Mouse (Mus musculus) CH12.LX (cell line): Measurements from ENCODE around the gene Ccdc47. TPM values are rescaled to one million over a fixed set of nuclear protein-coding genes. Genes with fewer than 3 reads are reported as not detected.

Experiments used
- DNase-seq: peaks from one replicate; pipeline ENCODE4 v3.0.0-alpha.2; 2013; ENCODE audit errors: extremely low read depth
- H3K27ac ChIP-seq: 2 replicates; pipeline ENCODE4 v1.5.1; 2012; ENCODE audit warnings: low read depth, mild to moderate bottlenecking, control low read depth, moderate library complexity; ENCODE audit not compliant: insufficient read depth
- H3K27me3 ChIP-seq: replicated peaks from 2 replicates; pipeline ENCODE3; 2012; ENCODE audit warnings: inconsistent platforms
- H3K36me3 ChIP-seq, 2 experiments: replicated peaks in 1 of 2; 2 replicates each; pipeline versions ENCODE3 to v1.6.1; 2012; ENCODE audit warnings: inconsistent platforms in 1 of 2, low read length in 1 of 2, mild to moderate bottlenecking in 1 of 2, mixed read lengths in 1 of 2, moderate library complexity in 1 of 2; ENCODE audit not compliant: control insufficient read depth in 1 of 2, insufficient read depth in 1 of 2
- H3K4me1 ChIP-seq, 2 experiments: 2 replicates each; pipeline ENCODE4 v1.6.1; 2012; ENCODE audit warnings: inconsistent platforms in 1 of 2, moderate library complexity in 1 of 2; ENCODE audit not compliant: insufficient read depth in 2 of 2, control insufficient read depth in 1 of 2
- H3K4me2 ChIP-seq: 2 replicates; pipeline ENCODE4 v1.6.1; 2012; ENCODE audit warnings: low read depth, mild to moderate bottlenecking, control low read depth; ENCODE audit not compliant: poor library complexity, insufficient read depth, severe bottlenecking
- H3K4me3 ChIP-seq, 3 experiments: fragments of 150-350 bp in 1 of 3; sonication (generic) in 1 of 3; replicated peaks in 1 of 3; 2 replicates each; pipeline versions ENCODE3 to v1.5.1; 2011 to 2012; ENCODE audit warnings: low read depth in 2 of 3, low read length in 2 of 3, mild to moderate bottlenecking in 2 of 3, moderate library complexity in 2 of 3, control low read depth in 1 of 3, improper control_type of control experiment in 1 of 3, inconsistent platforms in 1 of 3, mixed read lengths in 1 of 3; ENCODE audit not compliant: poor library complexity in 1 of 3
- H3K79me2 ChIP-seq: replicated peaks from 2 replicates; pipeline ENCODE4 v1.6.1; 2012; ENCODE audit warnings: mild to moderate bottlenecking, moderate library complexity; ENCODE audit not compliant: control insufficient read depth, poor library complexity, insufficient read depth, severe bottlenecking; ENCODE audit errors: extremely low read depth
- H3K9ac ChIP-seq: 2 replicates; pipeline ENCODE4 v1.6.1; 2012; ENCODE audit warnings: low read depth, mild to moderate bottlenecking, control low read depth, moderate library complexity; ENCODE audit not compliant: insufficient read depth
- H3K9me3 ChIP-seq: replicated peaks from 2 replicates; pipeline ENCODE3; 2012; ENCODE audit warnings: low read length, inconsistent platforms, mixed read lengths
- CHD1 ChIP-seq: IDR thresholded peaks from 2 replicates; pipeline ENCODE4 v1.6.1; 2012; ENCODE audit warnings: low read depth, low read length, improper control_type of control experiment, inconsistent platforms
- CHD2 ChIP-seq: IDR thresholded peaks from 2 replicates; pipeline ENCODE4 v1.6.1; 2011; ENCODE audit warnings: low read length, improper control_type of control experiment
- CTCF ChIP-seq, 2 experiments: IDR thresholded peaks in 1 of 2; conservative IDR thresholded peaks in 1 of 2; 2 replicates each; pipeline ENCODE4 v1.5.1; 2011 to 2012; ENCODE audit warnings: low read depth in 2 of 2, low read length in 2 of 2, improper control_type of control experiment in 1 of 2, inconsistent platforms in 1 of 2, mild to moderate bottlenecking in 1 of 2, moderate library complexity in 1 of 2
- ELF1 ChIP-seq: IDR thresholded peaks from 2 replicates; pipeline ENCODE4 v1.6.1; 2014; ENCODE audit warnings: low read depth, mild to moderate bottlenecking, inconsistent platforms, low read length, improper control_type of control experiment
- EP300 ChIP-seq: IDR thresholded peaks from 2 replicates; pipeline ENCODE4 v1.6.1; 2011; ENCODE audit warnings: low read length, improper control_type of control experiment
- ETS1 ChIP-seq: conservative IDR thresholded peaks from 2 replicates; pipeline ENCODE4 v1.6.1; 2012; ENCODE audit warnings: low read depth, mild to moderate bottlenecking, inconsistent platforms, low read length, improper control_type of control experiment, moderate library complexity
- HCFC1 ChIP-seq: IDR thresholded peaks from 2 replicates; pipeline ENCODE4 v1.6.1; 2012; ENCODE audit warnings: low read depth, mild to moderate bottlenecking, inconsistent platforms, low read length, improper control_type of control experiment
- IRF4 ChIP-seq: IDR thresholded peaks from 2 replicates; pipeline ENCODE4 v1.6.1; 2014; ENCODE audit warnings: low read depth, mild to moderate bottlenecking, inconsistent platforms, low read length, improper control_type of control experiment
- JUN ChIP-seq: IDR thresholded peaks from 2 replicates; pipeline ENCODE4 v1.6.1; 2011; ENCODE audit warnings: low read depth, mild to moderate bottlenecking, low read length, improper control_type of control experiment, moderate library complexity; ENCODE audit not compliant: insufficient read depth
- JUND ChIP-seq: conservative IDR thresholded peaks from 2 replicates; pipeline ENCODE4 v1.6.1; 2011; ENCODE audit warnings: low read depth, low read length, improper control_type of control experiment
- KAT2A ChIP-seq: IDR thresholded peaks from 2 replicates; pipeline ENCODE4 v1.6.1; 2012; ENCODE audit warnings: low read length, improper control_type of control experiment, inconsistent platforms; ENCODE audit not compliant: insufficient replicate concordance
- MAFK ChIP-seq: IDR thresholded peaks from 2 replicates; pipeline ENCODE4 v1.6.1; 2011; ENCODE audit warnings: low read length, improper control_type of control experiment; ENCODE audit not compliant: insufficient replicate concordance
- MAZ ChIP-seq: IDR thresholded peaks from 2 replicates; pipeline ENCODE4 v1.6.1; 2012; ENCODE audit warnings: low read depth, mild to moderate bottlenecking, inconsistent platforms, low read length, improper control_type of control experiment, moderate library complexity
- MEF2A ChIP-seq: IDR thresholded peaks from 2 replicates; pipeline ENCODE4 v1.6.1; 2014; ENCODE audit warnings: low read depth, mild to moderate bottlenecking, inconsistent platforms, low read length, improper control_type of control experiment, borderline replicate concordance
- MXI1 ChIP-seq: IDR thresholded peaks from 2 replicates; pipeline ENCODE4 v1.6.1; 2011; ENCODE audit warnings: mild to moderate bottlenecking, low read depth, low read length, improper control_type of control experiment
- POLR2A ChIP-seq: IDR thresholded peaks from 2 replicates; pipeline ENCODE4 v1.6.1; 2011; ENCODE audit warnings: low read depth, mild to moderate bottlenecking, improper control_type of control experiment, low read length
- POLR2AphosphoS2 ChIP-seq: IDR thresholded peaks from 2 replicates; pipeline ENCODE4 v1.6.1; 2011; ENCODE audit warnings: low read depth, low read length, improper control_type of control experiment
- SMC3 ChIP-seq: IDR thresholded peaks from 2 replicates; pipeline ENCODE4 v1.6.1; 2011; ENCODE audit warnings: low read depth, low read length, improper control_type of control experiment
- UBTF ChIP-seq: IDR thresholded peaks from 2 replicates; pipeline ENCODE4 v1.6.1; 2012; ENCODE audit warnings: low read depth, mild to moderate bottlenecking, inconsistent platforms, low read length, improper control_type of control experiment, moderate library complexity
- USF1 ChIP-seq: IDR thresholded peaks from 2 replicates; pipeline ENCODE4 v1.6.1; 2014; ENCODE audit warnings: low read depth, mild to moderate bottlenecking, inconsistent platforms, low read length, improper control_type of control experiment
- ZC3H11A ChIP-seq: IDR thresholded peaks from 2 replicates; pipeline ENCODE4 v1.6.1; 2012; ENCODE audit warnings: low read depth, mild to moderate bottlenecking, inconsistent platforms, low read length, improper control_type of control experiment
- ZKSCAN1 ChIP-seq: IDR thresholded peaks from 2 replicates; pipeline ENCODE4 v1.6.1; 2012; ENCODE audit warnings: low read depth, inconsistent platforms, low read length, improper control_type of control experiment, borderline replicate concordance
- ZNF384 ChIP-seq: IDR thresholded peaks from 2 replicates; pipeline ENCODE4 v1.6.1; 2012; ENCODE audit warnings: low read depth, low read length, improper control_type of control experiment, inconsistent platforms
- dilution Hi-C: fragments of 300-500 bp; cut with MboI; formaldehyde crosslinking; loops from 2 replicates; pipeline ENCODE4 v1.14.3; 2020; ENCODE audit warnings: low sequenced_read_pairs; ENCODE audit not compliant: extremely low pct_unique_long_range_greater_than_20kb, extremely low pct_ligation_motif_present
- in situ Hi-C: fragments of 300-500 bp; cut with MboI; formaldehyde crosslinking; loops from 3 replicates; pipeline ENCODE4 v1.14.3; 2019; ENCODE audit warnings: low sequenced_read_pairs, low pct_ligation_motif_present, low pct_unique_long_range_greater_than_20kb, mixed read lengths
- polyA plus RNA-seq: library from polyadenylated mRNA; unstranded; fragments of >175 nt; gene quantifications from 2 replicates; pipeline ENCODE4 v1.2.1, GENCODE M21; 2012; ENCODE audit warnings: low read depth; ENCODE audit not compliant: insufficient read length
- total RNA-seq, 2 experiments: library from RNA; depleted of rRNA; stranded (reverse); fragments of 300-350 nt in 1 of 2; fragments of >200 nt in 1 of 2; gene quantifications; 2 replicates each; pipeline ENCODE4 v1.2.3; 2012 to 2014

Gene Ccdc47
- total and polyA plus RNA-seq, 3 experiments: 46.1 to 80.8 (median 53.2) TPM

- Histone ChIP-seq H3K27me3 (no peaks in the 10 kb centered on the region), H3K9me3 (no peaks in the 10 kb centered on the region), H3K79me2 (0 out of 2 replicates have a peak, but pooled peaks cover 4% of the 10 kb centered on the region), H3K36me3 (peaks cover 16 to 46% of the 10 kb centered on the region in 2 experiments), H3K27ac (no peak overlapping the region; the same call in 1 of the 2 replicates), H3K4me2 (no peak overlapping the region), H3K9ac (no peak overlapping the region), H3K4me1 (peaks cover 6 to 54% of the 10 kb centered on the region in 2 experiments), H3K4me3 (no peak overlapping the region)
- in situ Hi-C loops: no loop called here
- DNase-seq: no peak
- TF ChIP-seq UBTF (no peak), MEF2A (no peak), USF1 (no peak)
- dilution Hi-C loops: no loop called here
Measured at GRCm38 (mm10) chr11:106194891-106195290, 21.3 kb downstream of the Ccdc47 start.

GRCm38 (mm10) chr11:106194155-106194541 is 22.0 kb downstream of the Ccdc47 start:
- Histone ChIP-seq H3K9me3 (no peaks in the 10 kb centered on the region), H3K4me2 (peak overlapping the region; percentile 96), H3K4me3 (peak overlapping the region; percentile 63 to 73 (median 64))

GRCm38 (mm10) chr11:106193371-106194154 is 22.6 kb downstream of the Ccdc47 start:
- DNase-seq: peak; percentile 99
- H3K27me3 ChIP-seq: no peaks in the 10 kb centered on the region
- peak overlapping the region; percentile 81 for H3K9ac ChIP-seq
- peak overlapping the region; percentile 64 to 73 (median 71) for H3K4me3 ChIP-seq
- dilution Hi-C loops (no loop called here), in situ Hi-C loops (no loop called here)
- H3K4me1 ChIP-seq: peaks cover 6 to 49% of the 10 kb centered on the region in 2 experiments
- peak overlapping the region; percentile 96 for H3K4me2 ChIP-seq
- 0 out of 2 replicates have a peak, but pooled peaks cover 2% of the 10 kb centered on the region for H3K79me2 ChIP-seq
- H3K9me3 ChIP-seq: no peaks in the 10 kb centered on the region
- peaks cover 15 to 38% of the 10 kb centered on the region in 2 experiments for H3K36me3 ChIP-seq
- peak overlapping the region; percentile 75 for H3K27ac ChIP-seq
- TF ChIP-seq HCFC1 (peak; percentile 73), ZKSCAN1 (no peak; the same call in 1 of the 2 replicates), IRF4 (no peak; the same call in none of the 2 replicates), MEF2A (peak; percentile 56), MAFK (no peak), CTCF (conservative IDR thresholded peaks at IDR 0.05 in 1 of 2, IDR thresholded peaks at IDR 0.05 in 1 of 2; ENCODE audit: low read depth in 2 of 2, low read length in 2 of 2) (no peak), ETS1 (peak; percentile 12; the same call in 1 of the 2 replicates), SMC3 (no peak; the same call in 1 of the 2 replicates), CHD2 (peak; percentile 72), JUND (no peak), KAT2A (peak; percentile 71; the same call in 1 of the 2 replicates), POLR2AphosphoS2 (peak; percentile 89), ELF1 (peak; percentile 89), JUN (0 out of 2 replicates have a peak, but pooled peaks have one; percentile 29), MAZ (peak; percentile 94), ZNF384 (peak; percentile 33; the same call in 1 of the 2 replicates), POLR2A (peak; percentile 98), ZC3H11A (no peak), USF1 (no peak; the same call in 1 of the 2 replicates), MXI1 (no peak; the same call in none of the 2 replicates), CHD1 (peak; percentile 22; the same call in 1 of the 2 replicates)

More at GRCm38 (mm10) chr11:106194155-106194541, 22.0 kb downstream of the Ccdc47 start:
- no peak for DNase-seq
- dilution Hi-C loops (no loop called here), in situ Hi-C loops (no loop called here)
- Histone ChIP-seq H3K9ac (peak overlapping the region; percentile 81), H3K27ac (peak overlapping the region; percentile 75), H3K36me3 (peaks cover 15 to 43% of the 10 kb centered on the region in 2 experiments), H3K4me1 (peaks cover 6 to 53% of the 10 kb centered on the region in 2 experiments), H3K27me3 (no peaks in the 10 kb centered on the region), H3K79me2 (0 out of 2 replicates have a peak, but pooled peaks cover 4% of the 10 kb centered on the region)
- TF ChIP-seq ZKSCAN1 (no peak), EP300 (no peak), ZNF384 (peak; percentile 73)
